Mouse (Mus musculus) lung, postnatal 0 days (tissue): ENCODE measurements at regions not wholly inside any gene's neighbourhood (a gene's known extent, or its start where the extent isn't known, plus 50 kb on each side); places are given as distances from the start of the nearest gene placed in this dataset.
A peak's percentile ranks its signal among the peaks of the same experiment; 100 is the strongest.

Experiments
- ATAC-seq: fragments of 200-750 bp; cut with Nextera tagmentation; 2 replicates; pipeline ENCODE4 v1.8.0; 2017; ENCODE audit warnings: moderate library complexity
- DNase-seq: peaks from one replicate; pipeline ENCODE4 v3.0.0-alpha.2; 2016; ENCODE audit warnings: low spot score
- H3K27ac ChIP-seq: fragments of 300-500 bp; sonication (generic); 2 replicates; pipeline ENCODE4 v1.5.1; 2014; ENCODE audit warnings: antibody characterized with exemption, mild to moderate bottlenecking, low read length, mixed read lengths
- H3K27me3 ChIP-seq: fragments of 300-500 bp; sonication (generic); replicated peaks from 2 replicates; pipeline ENCODE4 v1.6.1; 2014; ENCODE audit warnings: low read length, mixed read lengths; ENCODE audit not compliant: insufficient read depth
- H3K36me3 ChIP-seq: fragments of 300-500 bp; sonication (generic); 2 replicates; pipeline ENCODE4 v1.6.1; 2014; ENCODE audit warnings: low read length, mixed read lengths; ENCODE audit not compliant: insufficient read depth
- H3K4me1 ChIP-seq: fragments of 300-500 bp; sonication (generic); 2 replicates; pipeline ENCODE4 v1.6.1; 2014; ENCODE audit warnings: antibody characterized with exemption, low read depth, low read length, mixed read lengths; ENCODE audit not compliant: insufficient read depth
- H3K4me2 ChIP-seq: fragments of 300-500 bp; sonication (generic); replicated peaks from 2 replicates; pipeline ENCODE4 v1.6.1; 2014; ENCODE audit warnings: low read depth, mild to moderate bottlenecking, low read length, moderate library complexity, mixed read lengths
- H3K4me3 ChIP-seq: fragments of 300-500 bp; sonication (generic); 2 replicates; pipeline ENCODE4 v1.5.1; 2014; ENCODE audit warnings: low read depth, low read length
- H3K9ac ChIP-seq: fragments of 300-500 bp; sonication (generic); replicated peaks from 2 replicates; pipeline ENCODE4 v1.6.1; 2014; ENCODE audit warnings: low read depth, mild to moderate bottlenecking
- H3K9me3 ChIP-seq: fragments of 300-500 bp; sonication (generic); 2 replicates; pipeline ENCODE4 v1.6.1; 2016; ENCODE audit warnings: low read length, mixed read lengths
- CTCF ChIP-seq: IDR thresholded peaks from 2 replicates; pipeline ENCODE4 v1.5.1; 2016; ENCODE audit warnings: antibody characterized with exemption, mild to moderate bottlenecking
- EP300 ChIP-seq: IDR thresholded peaks from 2 replicates; pipeline ENCODE4 v1.6.1; 2016; ENCODE audit warnings: antibody characterized with exemption, mild to moderate bottlenecking, control low read depth
- WGBS: fragments of 180-500 bp; shearing (Covaris S2); extraction: QIAGEN DNeasy Blood & Tissue Kit; methylation state at CpG from one replicate; pipeline ENCODE4 v1.1.7; 2014; 5-methylcytosine and 5-hydroxymethylcytosine counted together

DNA sequence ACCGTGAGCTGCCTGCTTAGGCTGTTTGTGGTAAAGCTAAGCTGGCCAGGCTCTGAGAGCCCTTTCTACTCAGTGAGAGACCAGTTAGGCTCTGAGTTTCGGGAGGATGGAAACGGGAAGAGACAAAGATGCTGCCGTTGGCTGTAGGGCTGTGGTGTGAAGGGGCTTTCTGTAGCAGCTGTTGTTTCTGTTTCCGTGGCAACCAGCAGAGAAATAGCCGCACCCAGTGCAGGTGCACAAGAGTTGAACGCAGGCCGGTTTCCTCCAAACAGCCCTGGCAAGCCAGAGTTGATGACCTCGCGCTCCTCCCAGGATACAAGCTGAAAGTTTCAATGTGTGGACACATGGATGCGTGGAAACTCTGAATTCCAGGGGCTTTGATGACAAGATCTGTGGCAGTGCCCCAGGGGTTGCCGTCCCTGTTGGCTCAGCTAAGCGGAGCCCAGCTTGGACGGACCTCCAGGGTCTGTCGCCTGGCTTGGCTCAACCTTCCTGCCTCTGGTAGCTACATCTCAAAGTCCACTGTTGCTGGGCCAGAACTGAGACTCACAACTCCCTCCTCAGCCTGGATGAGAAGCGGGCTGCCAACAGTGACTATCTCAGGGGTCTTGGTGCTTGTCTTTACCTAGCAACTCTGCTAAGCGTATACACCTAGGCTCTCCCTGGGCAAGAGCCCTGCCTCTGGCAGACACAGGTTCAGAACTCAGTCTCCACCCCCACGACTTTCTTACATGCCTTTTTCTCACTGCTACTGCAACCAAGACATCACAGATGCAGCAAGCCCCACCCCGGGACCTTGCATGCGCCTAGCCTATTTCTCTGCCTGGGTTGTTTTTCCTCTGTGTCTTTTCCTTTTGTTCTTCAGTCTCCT is 192.6 kb upstream of the Map3k1 start:
- no peak for ATAC-seq
- Histone ChIP-seq H3K27ac (no peak overlapping the region), H3K36me3 (no peaks in the 10 kb centered on the region), H3K4me3 (no peak overlapping the region), H3K4me1 (peaks cover 12% of the 10 kb centered on the region; the same call in 1 of the 2 replicates), H3K9ac (no peak overlapping the region), H3K9me3 (no peaks in the 10 kb centered on the region), H3K27me3 (no peaks in the 10 kb centered on the region), H3K4me2 (no peak overlapping the region)
- peak; percentile 63 for DNase-seq
- 46% methylated on average over 20 of the region's 20 CpGs for WGBS
- TF ChIP-seq EP300: no peak
- TF ChIP-seq CTCF: no peak

DNA sequence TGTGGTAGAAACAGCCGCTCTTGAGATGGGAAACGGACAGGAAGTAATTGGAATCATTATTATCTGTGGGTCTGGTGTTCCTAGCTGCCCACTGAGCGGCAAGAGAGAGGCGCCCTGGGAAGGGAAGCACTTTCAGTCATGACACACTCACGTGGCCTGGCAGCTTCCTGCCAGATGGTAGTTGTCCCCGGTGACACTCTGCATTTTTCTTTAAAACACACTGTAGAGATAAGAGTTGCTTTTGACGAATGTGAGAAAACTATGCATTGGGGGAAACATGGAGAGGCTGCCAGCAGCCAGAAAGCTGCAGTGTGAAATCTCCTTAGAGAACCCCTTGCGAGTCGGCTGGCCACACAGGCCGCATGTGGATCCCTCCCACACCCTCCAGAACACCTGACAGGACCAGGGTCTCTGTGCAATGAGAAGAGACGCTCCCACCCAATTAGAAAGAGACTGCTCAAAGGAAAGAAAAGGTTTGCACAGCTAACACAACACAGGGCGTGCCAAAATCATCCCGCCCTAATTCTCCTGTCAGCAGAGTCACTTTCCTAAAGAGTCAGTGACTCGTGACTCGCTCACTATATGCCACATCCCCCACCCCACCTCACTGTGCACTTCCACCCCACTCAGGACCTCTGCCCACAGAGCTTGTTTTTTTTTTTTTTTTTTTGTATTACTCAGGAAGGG is 194.0 kb upstream of the Map3k1 start:
- WGBS: 16% methylated on average over 15 of the region's 15 CpGs
- ATAC-seq: peak; percentile 78

DNA sequence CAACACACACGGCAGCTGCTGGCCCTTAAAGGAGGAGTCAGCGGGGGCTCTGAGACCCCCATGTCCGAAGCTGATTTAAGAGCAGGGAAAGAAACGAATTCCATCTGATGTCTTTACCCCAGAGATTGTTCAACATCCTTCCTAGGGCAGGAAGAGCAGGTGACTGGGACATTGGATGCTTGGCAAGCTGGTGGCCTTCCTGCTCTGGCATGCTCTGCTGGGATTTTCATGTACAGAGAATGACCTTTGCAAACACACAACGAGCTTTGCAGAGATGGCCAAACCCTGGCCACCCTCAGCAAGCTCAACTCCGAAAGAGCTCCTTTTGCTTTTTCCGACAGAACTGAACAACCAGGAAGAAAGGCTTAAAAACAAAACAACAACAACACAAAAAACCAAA is 194.7 kb upstream of the Map3k1 start:
- Histone ChIP-seq H3K4me1 (peaks cover 12% of the 10 kb centered on the region; the same call in 1 of the 2 replicates), H3K27ac (no peak overlapping the region), H3K4me3 (no peak overlapping the region), H3K9me3 (no peaks in the 10 kb centered on the region), H3K4me2 (no peak overlapping the region), H3K27me3 (no peaks in the 10 kb centered on the region), H3K9ac (no peak overlapping the region), H3K36me3 (no peaks in the 10 kb centered on the region)
- DNase-seq: no peak
- WGBS: 56% methylated on average over 7 of the region's 7 CpGs
- ATAC-seq: no peak
- TF ChIP-seq EP300 (no peak), CTCF (no peak)

More for the DNA sequence above, 194.0 kb upstream of the Map3k1 start:
- peak; percentile 89 for DNase-seq
- no peaks in the 10 kb centered on the region for H3K36me3 ChIP-seq
- H3K9ac ChIP-seq: no peak overlapping the region
- no peak overlapping the region for H3K4me2 ChIP-seq
- peaks cover 12% of the 10 kb centered on the region; the same call in 1 of the 2 replicates for H3K4me1 ChIP-seq
- no peaks in the 10 kb centered on the region for H3K27me3 ChIP-seq
- H3K27ac ChIP-seq: peak overlapping the region; percentile 27; the same call in 1 of the 2 replicates
- no peaks in the 10 kb centered on the region for H3K9me3 ChIP-seq
- H3K4me3 ChIP-seq: no peak overlapping the region
- TF ChIP-seq EP300 (peak; percentile 69; the same call in 1 of the 2 replicates), CTCF (peak; percentile 55)

DNA sequence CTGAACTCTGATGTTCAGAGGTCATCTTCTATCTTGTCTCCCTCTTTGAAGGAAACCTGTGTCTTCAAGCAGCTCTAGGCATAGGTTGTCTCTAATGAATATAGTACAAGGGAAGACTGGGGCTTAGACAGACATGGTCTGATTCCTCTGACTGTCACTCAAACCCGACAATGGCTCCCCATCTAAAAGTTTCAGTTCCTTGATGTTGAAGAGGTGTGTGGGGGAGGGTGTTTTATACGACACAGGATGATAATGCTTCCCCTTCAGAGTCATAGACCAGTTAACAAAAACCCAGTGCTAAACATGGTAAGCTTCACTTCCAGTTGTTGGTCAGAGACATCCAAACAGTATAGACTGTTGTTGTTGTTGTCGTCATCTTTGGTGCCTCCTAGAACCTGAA is 195.3 kb upstream of the Map3k1 start:
- Histone ChIP-seq H3K9me3 (no peaks in the 10 kb centered on the region), H3K36me3 (no peaks in the 10 kb centered on the region), H3K9ac (no peak overlapping the region), H3K4me2 (no peak overlapping the region), H3K4me1 (peaks cover 12% of the 10 kb centered on the region; the same call in 1 of the 2 replicates), H3K27ac (no peak overlapping the region), H3K27me3 (no peaks in the 10 kb centered on the region), H3K4me3 (no peak overlapping the region)
- 90% methylated on average over 3 of the region's 3 CpGs for WGBS
- no peak for TF ChIP-seq EP300
- TF ChIP-seq CTCF: no peak
- ATAC-seq (no peak), DNase-seq (no peak)

DNA sequence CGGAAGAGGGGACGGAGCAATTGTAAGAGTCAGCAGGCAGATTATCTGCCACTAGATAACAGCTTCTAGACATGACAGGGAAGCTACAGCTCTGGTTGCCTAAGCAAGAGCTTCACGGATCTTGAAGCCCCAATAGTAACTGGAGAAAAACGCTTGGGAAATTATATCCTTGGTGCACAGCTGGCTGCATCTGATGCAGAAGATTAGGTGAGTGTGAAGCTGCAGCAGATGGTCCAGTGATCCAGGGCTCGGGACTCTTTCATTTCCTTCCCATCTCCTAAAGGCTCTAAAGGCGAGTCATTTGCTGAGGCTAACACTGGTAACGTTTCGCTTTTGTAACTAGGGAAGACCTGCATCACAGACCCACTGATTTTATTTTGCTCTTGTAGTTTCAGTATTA is 196.6 kb upstream of the Map3k1 start:
- H3K36me3 ChIP-seq: no peaks in the 10 kb centered on the region
- H3K27me3 ChIP-seq: no peaks in the 10 kb centered on the region
- no peak overlapping the region for H3K27ac ChIP-seq
- DNase-seq: peak; percentile 84
- no peak overlapping the region for H3K4me3 ChIP-seq
- ATAC-seq: peak; percentile 48
- 61% methylated on average over 8 of the region's 8 CpGs for WGBS
- peaks cover 12% of the 10 kb centered on the region; the same call in 1 of the 2 replicates for H3K4me1 ChIP-seq
- H3K4me2 ChIP-seq: no peak overlapping the region
- no peak overlapping the region for H3K9ac ChIP-seq
- no peaks in the 10 kb centered on the region for H3K9me3 ChIP-seq
- TF ChIP-seq CTCF: no peak
- TF ChIP-seq EP300: peak; percentile 52; the same call in 1 of the 2 replicates

DNA sequence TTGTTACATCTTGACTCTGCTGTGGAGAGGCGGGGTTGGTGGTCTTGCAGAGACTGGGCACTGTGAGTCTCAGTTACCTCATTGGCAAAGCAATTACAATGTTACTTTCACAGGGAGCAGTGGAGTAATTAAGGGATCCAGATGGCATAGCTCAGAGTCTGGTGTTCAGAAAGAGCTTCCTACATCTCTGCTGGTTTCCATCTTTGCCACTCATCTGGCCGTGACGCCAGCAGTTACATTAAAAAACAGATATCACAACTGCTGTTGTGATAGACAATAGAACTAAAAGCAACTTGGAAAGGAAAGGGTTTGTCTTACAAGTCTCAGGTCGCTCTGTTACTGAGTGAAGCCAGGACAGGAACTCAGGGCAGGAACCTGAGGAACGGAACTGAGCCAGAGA is 200.0 kb upstream of the Map3k1 start:
- no peak overlapping the region for H3K4me2 ChIP-seq
- no peak overlapping the region for H3K4me3 ChIP-seq
- no peaks in the 10 kb centered on the region; the same call in 1 of the 2 replicates for H3K4me1 ChIP-seq
- DNase-seq (peak; percentile 53), ATAC-seq (peak; percentile 36; the same call in 1 of the 2 replicates)
- no peak overlapping the region for H3K27ac ChIP-seq
- no peak overlapping the region for H3K9ac ChIP-seq
- H3K9me3 ChIP-seq: no peaks in the 10 kb centered on the region
- no peaks in the 10 kb centered on the region for H3K36me3 ChIP-seq
- H3K27me3 ChIP-seq: no peaks in the 10 kb centered on the region
- TF ChIP-seq EP300: no peak
- TF ChIP-seq CTCF: no peak
- WGBS: 85% methylated on average over 5 of the region's 5 CpGs
